Comparison of ENCODE assay signal across 17 mouse cellular contexts in the genomic region with DNA sequence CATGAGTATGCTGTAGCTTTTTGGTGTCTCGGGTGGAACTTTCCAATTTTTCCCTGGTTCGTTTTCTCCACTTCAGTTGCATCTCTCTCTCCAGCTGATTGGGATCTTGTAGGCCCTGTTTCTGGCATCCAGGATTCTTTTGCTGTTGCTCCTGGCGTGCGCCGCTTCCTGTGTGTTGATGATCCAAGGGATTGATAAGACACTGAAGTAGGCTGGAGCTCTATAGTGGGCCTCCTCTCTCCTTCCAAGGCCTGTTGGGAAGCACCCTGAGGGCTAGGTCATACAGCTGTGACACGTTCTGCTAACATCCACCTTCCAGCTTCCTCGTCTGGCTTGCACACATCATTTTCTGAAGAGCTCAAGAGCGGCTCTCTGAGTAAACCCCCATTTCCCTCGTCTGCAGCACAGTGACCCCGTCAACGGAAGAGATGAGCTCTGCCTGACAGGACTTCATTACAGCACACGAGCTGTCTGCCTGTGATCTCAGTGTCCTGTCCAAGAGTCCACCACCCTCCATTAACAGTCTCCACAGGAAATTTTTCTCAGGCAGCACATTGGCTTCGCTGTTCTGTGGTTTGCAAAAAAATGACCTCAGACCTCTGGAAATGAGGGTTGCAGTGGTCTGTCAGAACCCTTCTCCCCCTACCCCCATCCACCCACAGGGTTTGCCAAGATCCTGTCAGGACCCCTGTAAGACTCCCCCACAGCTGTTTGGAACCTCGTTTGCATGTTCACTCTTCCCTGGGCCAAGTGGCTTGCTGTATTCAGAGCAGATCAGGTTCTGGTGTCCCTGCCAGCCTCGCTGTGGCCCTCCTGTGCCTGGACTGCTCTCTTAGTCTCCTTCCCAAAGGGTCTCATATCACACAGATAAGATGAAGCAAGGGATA. TPM values are rescaled to one million over a fixed set of nuclear protein-coding genes. Genes with fewer than 3 reads are reported as not detected.
DNase-seq lines count a peak whose midpoint lies in the region; ATAC-seq and TF ChIP-seq lines count a peak whose summit lies in the region.
"Had no signal": no experiment of that assay in that cellular context is flagged by ENCODE, and none has a peak within 500 bp of the region (broad histone marks: within the 10 kb centered on the region; RNA-seq: fewer than 3 reads in every experiment).

No protein-coding gene starts in this region.

- no peak overlapping the region for H3K4me2 ChIP-seq in forebrain, embryonic 13.5 days
- H3K4me2 ChIP-seq in stomach, embryonic 14.5 days (replicated peaks; ENCODE audit: low read depth, low read length) = no peak overlapping the region
- no peak overlapping the region for H3K4me2 ChIP-seq in stomach, postnatal 0 days (replicated peaks; ENCODE audit: low read depth)
- no peak overlapping the region for H3K4me2 ChIP-seq in stomach, embryonic 15.5 days
- H3K4me2 ChIP-seq: heart, embryonic 15.5 days; limb, embryonic 12.5 days had no signal

- no peak for TF ChIP-seq EP300 in stomach, postnatal 0 days (optimal IDR thresholded peaks at IDR 0.05)

- H3K27me3 ChIP-seq in forebrain, embryonic 13.5 days = no peaks in the 10 kb centered on the region
- no peaks in the 10 kb centered on the region for H3K27me3 ChIP-seq in forebrain, embryonic 10.5 days (ENCODE audit: poor library complexity, severe bottlenecking)
- no peaks in the 10 kb centered on the region for H3K27me3 ChIP-seq in stomach, embryonic 14.5 days (ENCODE audit: control insufficient read depth, insufficient read depth, low read length)
- H3K27me3 ChIP-seq in stomach, postnatal 0 days (ENCODE audit: control insufficient read depth, insufficient read depth, low read length) = no peaks in the 10 kb centered on the region
- H3K27me3 ChIP-seq in stomach, embryonic 15.5 days (replicated peaks) = no peaks in the 10 kb centered on the region
- H3K27me3 ChIP-seq: limb, embryonic 12.5 days had no signal

- H3K27ac ChIP-seq in forebrain, embryonic 13.5 days = peak overlapping the region; percentile 48
- H3K27ac ChIP-seq in forebrain, embryonic 10.5 days = no peak overlapping the region
- no peak overlapping the region for H3K27ac ChIP-seq in stomach, embryonic 14.5 days (ENCODE audit: low read length)
- no peak overlapping the region for H3K27ac ChIP-seq in stomach, postnatal 0 days (replicated peaks)
- H3K27ac ChIP-seq in stomach, embryonic 15.5 days = no peak overlapping the region
- H3K27ac ChIP-seq: heart, embryonic 15.5 days; liver, embryonic 14.5 days had no signal

- no peak overlapping the region for H3K4me3 ChIP-seq in forebrain, embryonic 13.5 days
- H3K4me3 ChIP-seq in forebrain, embryonic 10.5 days = no peak overlapping the region
- H3K4me3 ChIP-seq in stomach, embryonic 14.5 days (ENCODE audit: low read depth, low read length) = no peak overlapping the region
- H3K4me3 ChIP-seq in stomach, postnatal 0 days (ENCODE audit: low read depth, low read length) = no peak overlapping the region
- no peak overlapping the region for H3K4me3 ChIP-seq in stomach, embryonic 15.5 days (replicated peaks)
- H3K4me3 ChIP-seq: heart, embryonic 15.5 days; limb, embryonic 12.5 days; megakaryocyte, embryonic 14.5 days had no signal

- H3K9ac ChIP-seq in forebrain, embryonic 13.5 days = 0 out of 2 replicates have a peak overlapping the region, but pooled peaks have one; percentile 0
- no peak overlapping the region for H3K9ac ChIP-seq in stomach, embryonic 14.5 days (replicated peaks; ENCODE audit: low read depth, low read length)
- H3K9ac ChIP-seq in stomach, postnatal 0 days (ENCODE audit: low read length) = no peak overlapping the region
- no peak overlapping the region for H3K9ac ChIP-seq in stomach, embryonic 15.5 days
- H3K9ac ChIP-seq: heart, embryonic 15.5 days; limb, embryonic 12.5 days; liver, embryonic 14.5 days had no signal

- TF ChIP-seq CTCF in stomach, postnatal 0 days (IDR thresholded peaks at IDR 0.05; ENCODE audit: low read depth) = no peak

- H3K4me1 ChIP-seq in forebrain, embryonic 13.5 days = peaks cover 57% of the 10 kb centered on the region
- peaks cover 49% of the 10 kb centered on the region for H3K4me1 ChIP-seq in forebrain, embryonic 10.5 days
- no peaks in the 10 kb centered on the region for H3K4me1 ChIP-seq in stomach, embryonic 14.5 days (ENCODE audit: control insufficient read depth, insufficient read depth, low read length)
- H3K4me1 ChIP-seq in stomach, postnatal 0 days (replicated peaks; ENCODE audit: control insufficient read depth, insufficient read depth) = no peaks in the 10 kb centered on the region
- H3K4me1 ChIP-seq in stomach, embryonic 15.5 days = no peaks in the 10 kb centered on the region
- H3K4me1 ChIP-seq: heart, embryonic 15.5 days; megakaryocyte, embryonic 14.5 days had no signal

- H3K9me3 ChIP-seq in forebrain, embryonic 13.5 days (replicated peaks) = no peaks in the 10 kb centered on the region
- H3K9me3 ChIP-seq in forebrain, embryonic 10.5 days = no peaks in the 10 kb centered on the region
- no peaks in the 10 kb centered on the region for H3K9me3 ChIP-seq in stomach, embryonic 14.5 days (ENCODE audit: control insufficient read depth, low read depth, low read length)
- no peaks in the 10 kb centered on the region for H3K9me3 ChIP-seq in stomach, postnatal 0 days (ENCODE audit: control insufficient read depth, low read length)
- H3K9me3 ChIP-seq in stomach, embryonic 15.5 days = no peaks in the 10 kb centered on the region
- H3K9me3 ChIP-seq: heart, embryonic 15.5 days; limb, embryonic 12.5 days; megakaryocyte, embryonic 14.5 days had no signal

- 0 out of 2 replicates have a peak, but pooled peaks have one; percentile 37 for ATAC-seq in forebrain, embryonic 13.5 days
- peak; percentile 19; the same call in 1 of the 2 replicates for ATAC-seq in stomach, embryonic 14.5 days (ENCODE audit: insufficient number of reproducible peaks, insufficient read depth, low FRiP score, low read depth)
- no peak for ATAC-seq in stomach, postnatal 0 days (ENCODE audit: low FRiP score, low TSS enrichment)
- ATAC-seq in stomach, embryonic 15.5 days (ENCODE audit: insufficient read depth, low FRiP score, low read depth) = peak; percentile 58; the same call in 1 of the 2 replicates
- ATAC-seq: activated CD4-positive, CD25-positive, alpha-beta regulatory T cell, adult 4 months had no signal

- intact Hi-C loops in left cerebral cortex, postnatal 4 days (cut with DNase I) = no loop called here
- intact Hi-C loops in left cerebral cortex, postnatal 14 days (cut with DNase I) = no loop called here

- 0 out of 2 replicates have a peak, but pooled peaks cover 2% of the 10 kb centered on the region for H3K36me3 ChIP-seq in forebrain, embryonic 13.5 days (ENCODE audit: poor library complexity, severe bottlenecking)
- peaks cover 60% of the 10 kb centered on the region for H3K36me3 ChIP-seq in forebrain, embryonic 10.5 days (replicated peaks)
- H3K36me3 ChIP-seq in stomach, embryonic 14.5 days (ENCODE audit: control insufficient read depth, insufficient read depth, low read length) = no peaks in the 10 kb centered on the region
- H3K36me3 ChIP-seq in stomach, postnatal 0 days (ENCODE audit: control insufficient read depth, insufficient read depth, low read length) = no peaks in the 10 kb centered on the region
- H3K36me3 ChIP-seq in stomach, embryonic 15.5 days = no peaks in the 10 kb centered on the region
- H3K36me3 ChIP-seq: heart, embryonic 15.5 days; limb, embryonic 12.5 days had no signal

- DNase-seq in forebrain, embryonic 10.5 days (ENCODE audit: extremely low spot score, low spot score) = no peak
- DNase-seq in left cerebral cortex, postnatal 4 days = peak; percentile 24
- DNase-seq in left cerebral cortex, postnatal 14 days (ENCODE audit: low spot score in 2 of 2) = no peak
- DNase-seq in stomach, postnatal 0 days (ENCODE audit: low spot score) = no peak
- no peak for DNase-seq in spleen, adult 12 weeks (ENCODE audit: low spot score)
- DNase-seq: adrenal gland, postnatal 36 days; cerebellum, postnatal 14 days; thymus, adult 2 months had no signal

- WGBS in forebrain, embryonic 13.5 days = 72% methylated on average over 15 of the region's 15 CpGs
- WGBS in forebrain, embryonic 10.5 days = 86% methylated on average over 15 of the region's 15 CpGs
- 57% methylated on average over 15 of the region's 15 CpGs for WGBS in stomach, embryonic 14.5 days
- 64% methylated on average over 15 of the region's 15 CpGs for WGBS in stomach, postnatal 0 days
- 55% methylated on average over 15 of the region's 15 CpGs for WGBS in stomach, embryonic 15.5 days

RNA-seq across cellular contexts. Expression of a gene that starts 14.9 kb away (rescaled TPM):
- 40.8 and 41.7 TPM in 2 replicates for polyA plus RNA-seq in forebrain, embryonic 13.5 days (2015; fragmentation: Nextera tagmentation; extraction: Ambion mirVana)
- polyA plus RNA-seq in forebrain, embryonic 10.5 days (2016; fragmentation: Nextera tagmentation; extraction: Ambion mirVana) = 35.7 and 37.5 TPM in 2 replicates
- 10 to 100 TPM; 29.9 to 30.5 TPM for total RNA-seq in left cerebral cortex, postnatal 4 days (2021)
- total RNA-seq in left cerebral cortex, postnatal 14 days (2021) = 10 to 100 TPM; 17.3 to 21.7 TPM
- polyA plus RNA-seq in stomach, embryonic 14.5 days (2014; fragmentation: Nextera tagmentation; extraction: Ambion mirVana) = 5.2 and 6.1 TPM in 2 replicates
- 0.56 and 0.70 TPM in 2 replicates for polyA plus RNA-seq in stomach, postnatal 0 days (2015; fragmentation: Nextera tagmentation; extraction: Ambion mirVana)
- 6.6 and 7.0 TPM in 2 replicates for polyA plus RNA-seq in stomach, embryonic 15.5 days (2015; fragmentation: Nextera tagmentation; extraction: Ambion mirVana)
- total RNA-seq: granulocyte monocyte progenitor cell, adult 5-6 weeks had no signal
- polyA plus RNA-seq: activated CD4-positive, CD25-positive, alpha-beta regulatory T cell, adult 4 months had no signal
